Mouse (Mus musculus): ENCODE data around the gene Elane.
"Not testable (repeated sequence)": the region's sequence is repeated elsewhere in the genome, so short reads cannot be mapped to it uniquely, and the experiment has no call there.

- not testable (repeated sequence) for TF ChIP-seq POLR2A (IDR thresholded peaks at IDR 0.05; ENCODE audit: low read depth, low read length); CTCF (IDR thresholded peaks at IDR 0.05; ENCODE audit: extremely low read depth, insufficient read depth, insufficient read length, insufficient replicate concordance)
Observed at GRCm38 (mm10) chr10:79884938-79885337, 1.1 kb upstream of the Elane start.
